ENCODE assay signal across 8 mouse cellular contexts in the genomic region with DNA sequence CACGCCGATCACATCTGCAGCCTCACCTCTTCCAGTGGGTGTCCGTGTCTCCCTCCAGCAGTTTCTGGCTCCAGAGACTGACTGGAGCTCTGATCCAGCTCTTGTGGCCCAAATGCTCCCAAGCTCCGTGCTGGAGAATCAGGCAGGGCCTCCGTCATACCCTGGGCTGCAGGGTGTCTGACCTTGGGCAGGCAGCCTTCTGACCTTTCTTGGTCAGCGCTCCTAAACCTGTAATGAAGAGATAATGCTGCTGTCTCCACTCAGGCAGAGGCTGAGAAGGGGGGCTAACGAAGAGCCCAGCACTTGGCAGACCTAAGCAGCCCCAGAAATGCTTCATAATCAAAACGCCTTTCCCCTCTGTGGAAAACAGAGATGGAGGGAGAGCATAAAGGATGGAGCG.
DNase-seq lines count a peak whose midpoint lies in the region; ATAC-seq and TF ChIP-seq lines count a peak whose summit lies in the region.

No protein-coding gene starts in this region.

- 42% methylated on average over 9 of the region's 9 CpGs for WGBS in lung, postnatal 0 days

- H3K36me3 ChIP-seq in lung, postnatal 0 days (ENCODE audit: insufficient read depth, low read length), result no peaks in the 10 kb centered on the region

- H3K27me3 ChIP-seq in lung, postnatal 0 days (replicated peaks; ENCODE audit: insufficient read depth, low read length), result no peaks in the 10 kb centered on the region

- H3K4me3 ChIP-seq in brown adipose tissue, adult 24 weeks (ENCODE audit: insufficient read depth, low read depth, low read length), result no peak overlapping the region
- no peak overlapping the region for H3K4me3 ChIP-seq in lung, postnatal 0 days (ENCODE audit: low read depth, low read length)

- H3K9me3 ChIP-seq in lung, postnatal 0 days (ENCODE audit: low read length), result no peaks in the 10 kb centered on the region

- intact Hi-C loops in heart, postnatal 10 days (cut with DNase I), result loop anchor here (1.0 to 5.0 kb wide), 2 partner anchors 40 to 220 kb away; no protein-coding TSS in a partner anchor

- DNase-seq in heart, adult 18-20 months, result peak; percentile 61 to 65
- DNase-seq in heart, adult 9 months (ENCODE audit: low spot score in 2 of 2), result no peak
- DNase-seq in heart, postnatal 10 days, result peak; percentile 52
- DNase-seq in lung, postnatal 0 days (ENCODE audit: low spot score), result peak; percentile 72
- no peak for DNase-seq in ovary, postnatal 36 days (ENCODE audit: low spot score)
- DNase-seq in layer of hippocampus, postnatal 14 days (ENCODE audit: low spot score in 2 of 2), result no peak

- ATAC-seq in lung, postnatal 0 days, result peak; percentile 5; the same call in 1 of the 2 replicates
- no peak for ATAC-seq in monocyte, adult 5-6 weeks (replicated peaks; ENCODE audit: insufficient number of reproducible peaks, low FRiP score, low TSS enrichment, poor library complexity, severe bottlenecking)

- peak overlapping the region; percentile 71 for H3K27ac ChIP-seq in brown adipose tissue, adult 24 weeks (replicated peaks; ENCODE audit: low read depth, low read length)
- H3K27ac ChIP-seq in lung, postnatal 0 days (ENCODE audit: low read length), result peak overlapping the region; percentile 90

- no peak for TF ChIP-seq CTCF in lung, postnatal 0 days (IDR thresholded peaks at IDR 0.05)

- H3K4me2 ChIP-seq in lung, postnatal 0 days (replicated peaks; ENCODE audit: low read depth, low read length), result no peak overlapping the region

- H3K9ac ChIP-seq in lung, postnatal 0 days (replicated peaks; ENCODE audit: low read depth), result no peak overlapping the region

- peaks cover 48% of the 10 kb centered on the region for H3K4me1 ChIP-seq in brown adipose tissue, adult 24 weeks (ENCODE audit: control insufficient read depth, insufficient read depth, insufficient read length, low read length)
- peaks cover 40% of the 10 kb centered on the region for H3K4me1 ChIP-seq in lung, postnatal 0 days (ENCODE audit: insufficient read depth, low read depth, low read length)

- TF ChIP-seq EP300 in lung, postnatal 0 days (IDR thresholded peaks at IDR 0.05), result no peak

Comparison
In these comparisons a context has a peak if more than half of its experiments do, and no peak if none do; other contexts are left out.
1. DNase-seq: peak in heart, adult 18-20 months (2 of 2), heart, postnatal 10 days (2 of 2) and lung, postnatal 0 days (single experiment); none in heart, adult 9 months (0 of 2), ovary, postnatal 36 days (single experiment) and layer of hippocampus, postnatal 14 days (0 of 2).